Mouse (Mus musculus) frontal cortex, postnatal 36 days (tissue): ENCODE measurements around the gene Suclg2.

Source experiments
- DNase-seq, 2 experiments: peaks; one replicate each; pipeline ENCODE4 v3.0.0; 2022; ENCODE audit warnings: low spot score in 2 of 2

Suclg2 gene

DNA sequence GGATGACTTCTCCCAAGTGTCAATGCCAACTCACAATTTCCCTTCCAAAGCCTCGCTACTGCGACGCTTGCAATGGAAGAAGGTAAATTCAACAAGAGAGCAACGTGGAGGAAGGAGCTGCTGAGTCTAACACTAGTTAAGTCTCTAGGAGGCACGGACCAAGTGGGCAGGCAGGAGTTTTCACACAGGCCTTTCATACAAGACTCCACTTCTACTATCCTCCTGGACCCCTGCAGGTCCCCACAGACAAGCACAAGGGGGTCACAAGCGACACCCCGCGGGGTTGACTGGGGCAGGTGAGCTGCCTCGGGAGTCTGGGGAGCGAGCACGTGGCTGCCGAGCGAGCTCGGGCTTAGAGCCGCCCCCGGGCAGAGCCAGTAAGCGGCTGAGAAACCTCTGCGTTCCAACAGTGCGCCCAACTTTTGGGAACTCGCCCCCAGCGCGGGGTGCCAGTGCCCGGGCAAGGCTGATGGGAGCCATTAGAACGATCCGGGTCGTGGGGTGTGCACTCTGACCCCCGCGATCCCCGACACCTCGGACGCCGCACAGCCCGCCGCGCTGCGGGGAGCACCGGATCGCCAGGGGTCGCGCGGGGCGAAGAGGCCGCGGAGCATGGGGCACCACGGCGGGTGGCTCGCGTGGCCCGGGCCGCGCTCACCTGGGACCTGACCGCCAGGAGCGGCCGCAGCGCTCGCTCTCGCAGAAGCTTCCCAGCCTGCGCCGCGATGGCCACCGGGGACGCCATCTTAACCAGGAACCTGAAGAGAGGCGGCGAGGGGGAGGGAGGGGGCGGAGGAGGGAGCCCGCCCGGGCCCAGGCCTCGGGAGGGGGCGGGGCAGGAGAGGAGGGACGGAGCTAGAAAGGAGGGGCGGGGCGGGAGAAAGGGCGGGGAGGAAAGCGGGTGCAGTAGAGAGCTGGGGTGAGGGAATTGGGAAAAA, at the start of gene Suclg2:
Gene Suclg2, minus strand, starts transcription at position 770 of the 938 bp plus-strand sequence.
- DNase-seq: peak; percentile 58

DNA sequence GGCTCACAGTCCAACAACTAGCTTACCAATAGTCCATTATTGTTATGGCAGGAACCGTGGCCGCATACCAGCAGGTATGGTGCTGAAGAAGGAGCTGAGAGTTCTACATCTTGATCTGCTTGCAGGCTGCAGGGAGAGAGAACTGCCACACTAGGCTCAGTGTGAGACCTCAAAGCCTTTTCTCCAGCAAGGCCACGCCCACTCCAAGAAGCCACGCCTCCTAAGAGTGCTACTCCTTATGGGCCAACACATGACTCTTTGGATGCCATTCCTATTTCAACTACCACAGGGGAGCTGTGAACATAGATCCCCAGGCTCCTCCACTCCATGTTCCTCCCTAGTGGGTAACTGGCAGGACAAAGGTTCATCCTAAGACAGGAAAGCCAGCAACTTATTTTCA, 48.0 kb upstream of the Suclg2 start:
- no peak for DNase-seq

DNA sequence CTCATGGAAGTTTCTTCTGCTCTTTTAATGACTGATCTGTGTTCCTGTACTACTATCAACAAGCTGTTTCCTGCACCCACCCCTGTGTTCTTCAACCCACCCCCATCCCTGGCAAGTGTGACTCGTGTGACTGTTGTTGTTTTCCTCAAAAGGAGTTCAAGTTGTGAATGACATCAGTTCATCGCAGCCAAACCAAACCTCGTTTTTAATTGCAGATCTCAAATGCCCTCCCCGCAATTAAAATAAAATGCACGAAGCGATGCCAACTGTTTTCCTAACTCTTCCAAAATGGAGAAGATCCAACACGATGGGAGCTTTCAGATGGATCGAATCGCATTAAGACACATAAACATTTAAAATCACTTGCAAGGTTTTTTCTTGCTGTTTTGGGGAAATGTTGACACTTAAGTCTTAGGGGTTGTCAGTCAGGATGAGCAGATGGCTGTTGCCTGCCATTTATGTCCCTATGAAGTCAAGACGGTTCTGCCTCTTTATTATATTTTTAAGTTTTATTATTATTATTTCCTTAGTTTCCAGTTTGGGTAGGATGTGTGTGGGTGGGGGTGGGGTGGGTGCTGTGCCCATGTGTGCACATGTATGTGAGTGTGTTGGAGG, 41.1 kb upstream of the Suclg2 start:
- DNase-seq: no peak

DNA sequence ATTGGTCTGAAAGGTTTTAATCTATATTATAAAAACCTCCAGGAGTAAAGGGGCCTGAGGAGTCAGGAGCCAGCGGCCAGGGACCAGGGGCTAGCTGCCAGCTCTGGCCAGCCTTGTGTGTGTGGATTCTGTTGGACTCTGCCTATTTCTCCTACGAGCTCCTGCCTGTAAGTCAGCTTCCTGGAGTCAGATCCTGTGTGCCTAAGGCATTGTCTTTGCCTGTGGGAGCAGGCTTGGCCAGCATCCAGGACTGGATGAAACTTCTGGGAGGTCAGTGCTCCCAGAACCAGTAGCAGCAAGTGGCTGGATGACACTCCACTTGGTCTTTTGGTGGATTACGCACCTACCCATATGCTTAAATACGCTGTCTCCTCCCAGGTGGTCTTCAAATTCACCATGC, 23.8 kb upstream of the Suclg2 start:
- DNase-seq: no peak

DNA sequence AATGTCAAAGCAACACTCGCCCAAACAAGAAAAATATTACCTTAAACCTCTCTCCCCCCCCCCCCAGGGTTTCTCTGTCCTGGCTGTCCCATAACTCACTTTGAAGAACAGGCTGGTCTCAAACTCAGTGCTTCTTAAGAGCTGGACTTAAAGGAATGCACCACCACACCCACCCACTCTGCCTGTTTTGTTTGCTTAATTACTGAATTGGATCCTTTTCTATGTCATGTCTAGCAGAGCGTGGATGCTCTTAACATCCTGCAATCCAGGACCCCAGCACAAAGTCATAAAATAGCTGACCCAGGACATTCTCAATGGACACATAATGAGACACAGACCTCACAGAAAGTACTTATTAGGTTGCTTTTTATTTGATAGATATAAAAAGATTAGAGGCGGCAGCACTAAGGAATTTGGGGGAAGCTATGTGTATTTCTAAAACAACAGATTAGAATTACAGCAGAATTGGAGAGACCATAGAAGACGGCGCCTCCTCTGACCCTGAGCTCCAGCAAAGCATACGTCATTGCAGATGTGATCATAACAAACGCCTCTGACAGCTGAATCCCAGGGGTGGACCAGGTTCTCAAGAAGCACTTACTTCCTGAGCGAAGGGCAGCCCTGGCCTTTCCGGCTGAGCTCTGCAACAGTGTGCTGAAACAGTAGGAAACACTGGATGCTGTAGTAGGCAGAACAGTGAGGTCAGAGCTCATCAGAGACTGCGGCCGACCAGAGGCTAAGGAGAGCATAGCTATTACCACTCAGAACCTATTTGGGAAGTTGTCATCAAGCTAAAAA, 13.2 kb upstream of the Suclg2 start:
- no peak for DNase-seq

DNA sequence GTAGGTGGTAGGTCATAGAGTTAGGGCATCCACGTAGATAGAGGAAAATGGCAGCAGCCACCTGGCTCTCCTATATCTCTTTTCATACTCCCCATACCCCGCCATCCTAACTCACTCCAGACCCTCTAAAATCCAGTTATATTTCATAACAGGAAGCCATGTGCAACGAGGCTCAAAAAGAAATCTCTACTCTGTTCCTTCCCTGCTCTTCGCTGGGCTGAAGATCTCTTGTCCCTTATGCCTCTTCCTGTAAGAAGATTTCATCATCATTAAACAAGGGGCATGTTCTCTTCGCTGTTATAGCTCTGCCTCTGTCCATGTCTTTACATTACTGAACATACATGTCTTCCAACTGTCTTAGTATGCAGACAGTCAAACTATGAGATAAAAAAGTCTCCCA, 10.8 kb upstream of the Suclg2 start:
- no peak for DNase-seq

DNA sequence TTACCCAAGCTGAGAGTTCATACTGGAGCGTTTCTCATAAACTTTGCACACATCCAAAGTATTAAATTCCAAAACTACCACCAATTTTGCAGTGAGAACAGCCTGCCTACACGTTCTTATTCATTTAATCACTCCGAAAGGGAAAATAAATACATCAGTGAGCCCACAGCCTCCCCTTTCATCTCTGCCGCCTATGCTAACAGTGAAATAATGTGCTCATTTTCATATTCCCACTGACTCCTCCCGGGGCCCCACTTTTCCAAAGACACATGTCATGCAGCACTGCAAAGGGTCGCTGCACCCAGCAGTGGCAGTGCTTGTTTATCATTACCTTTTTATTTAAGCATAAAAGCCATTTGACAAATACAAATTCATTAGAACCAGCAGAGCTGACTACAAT, 6.7 kb upstream of the Suclg2 start:
- DNase-seq: no peak

DNA sequence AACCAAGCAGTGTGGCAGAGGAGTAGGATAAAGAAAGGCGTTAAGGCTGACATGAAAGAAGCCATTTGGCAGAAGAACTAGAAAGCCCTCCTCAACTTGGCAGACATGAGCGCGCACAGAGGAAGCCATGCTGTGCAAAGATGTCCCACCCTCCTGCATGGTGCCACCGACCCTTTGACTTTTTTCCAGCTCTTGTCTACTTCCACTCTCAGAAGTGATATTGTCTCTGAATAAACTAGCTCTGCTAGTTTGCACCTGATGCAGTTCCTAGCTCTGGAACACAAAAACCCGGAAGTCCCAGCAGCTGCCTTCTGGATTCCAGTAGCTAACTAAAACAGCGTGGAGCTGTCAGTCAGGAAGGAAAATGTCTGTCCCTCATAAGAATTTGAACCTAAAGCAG, 4.8 kb upstream of the Suclg2 start:
- no peak for DNase-seq

DNA sequence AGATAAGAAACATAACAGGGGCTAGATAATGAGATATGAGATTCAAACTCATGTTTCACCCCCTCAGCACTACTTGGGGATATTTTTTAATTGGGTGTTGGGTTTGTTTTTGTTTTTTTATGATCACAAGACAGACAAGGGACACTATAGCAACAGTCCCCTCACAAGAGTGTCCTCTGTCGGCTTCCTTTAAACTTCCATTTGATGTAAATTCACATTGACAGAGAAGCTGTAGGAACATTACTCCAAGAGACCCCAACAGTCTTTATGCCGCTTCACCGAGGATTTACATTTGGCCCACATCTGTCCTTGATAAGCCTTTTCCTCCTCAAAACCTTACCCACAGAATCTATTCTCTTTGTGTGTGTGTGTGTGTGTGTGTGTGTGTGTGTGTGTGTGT, 1.2 kb upstream of the Suclg2 start:
- DNase-seq: no peak

DNA sequence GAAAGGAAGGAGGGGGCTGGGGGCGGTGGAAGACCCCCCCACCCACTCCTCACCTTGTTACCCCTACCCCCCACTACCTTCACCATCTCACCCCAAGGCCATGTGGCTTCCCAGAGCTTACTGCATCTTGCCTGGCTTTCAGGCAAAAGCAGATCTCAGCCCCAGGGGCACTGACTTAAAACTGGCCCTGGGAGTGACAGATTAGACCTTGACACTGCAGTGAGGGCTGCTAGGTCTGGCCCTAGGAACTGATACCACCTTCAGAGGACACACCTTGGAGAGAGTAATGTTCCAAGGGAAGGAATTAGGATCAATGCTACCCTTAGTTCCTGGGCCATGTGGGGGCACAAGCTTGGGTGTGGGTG, 351 bp upstream of the Suclg2 start:
- no peak for DNase-seq

DNA sequence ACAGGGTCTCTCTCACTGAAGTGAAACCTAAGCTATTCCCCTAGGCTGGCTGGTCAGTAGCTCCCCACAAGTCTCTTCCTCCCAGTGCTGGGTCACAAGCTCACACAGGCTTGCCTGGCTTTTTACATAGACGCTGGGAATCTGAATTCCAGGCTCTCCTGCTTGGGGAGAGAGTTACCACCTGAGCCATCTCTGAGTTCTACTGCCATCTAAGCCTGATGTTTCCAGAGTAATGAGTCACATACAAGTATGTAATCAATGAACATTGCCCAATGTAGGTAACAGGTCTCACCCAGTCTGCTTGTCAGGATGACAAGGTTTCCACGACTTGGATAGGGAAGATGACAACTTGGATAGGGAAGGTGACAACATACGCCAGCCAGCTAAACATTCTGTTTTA, 1.5 kb downstream of the Suclg2 start:
- DNase-seq: no peak

DNA sequence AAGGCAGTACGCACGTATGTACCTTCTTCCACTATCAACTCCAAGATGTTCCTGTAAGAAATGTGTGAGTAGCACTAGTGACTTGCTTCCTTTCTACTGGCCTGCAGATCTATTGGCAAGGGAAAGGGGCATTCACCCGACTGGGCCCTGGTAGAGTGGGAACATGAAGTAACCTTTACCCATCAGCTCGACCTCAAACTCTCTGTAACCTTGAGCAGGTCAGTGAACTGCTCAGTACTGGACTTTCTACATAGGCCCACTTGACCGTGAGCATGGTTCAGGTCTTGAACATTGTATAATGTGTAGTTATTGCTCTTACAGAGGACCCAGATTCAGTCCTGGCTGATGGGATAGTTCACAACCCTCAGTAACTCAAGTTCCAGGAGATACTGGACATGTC, 2.1 kb downstream of the Suclg2 start:
- no peak for DNase-seq

DNA sequence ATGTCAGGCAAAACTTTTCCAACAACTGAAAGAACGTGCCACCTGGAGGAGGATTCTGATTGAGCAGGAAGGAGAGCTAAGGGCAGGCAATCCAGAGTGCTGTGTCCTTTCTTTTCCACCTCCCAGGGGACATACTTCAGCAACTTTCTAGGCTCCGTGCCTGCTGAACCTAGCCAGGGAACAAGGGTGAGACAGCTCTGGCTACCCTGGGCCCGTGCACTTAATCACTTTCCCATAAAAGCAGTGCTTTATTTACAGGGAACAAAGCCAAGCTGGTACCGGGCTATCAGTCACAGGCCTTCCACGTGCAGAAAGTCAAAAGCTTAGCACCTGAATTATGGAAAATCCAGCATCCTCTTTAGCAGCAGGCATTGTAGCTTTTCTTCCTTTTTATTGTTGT, 5.4 kb downstream of the Suclg2 start:
- DNase-seq: no peak

DNA sequence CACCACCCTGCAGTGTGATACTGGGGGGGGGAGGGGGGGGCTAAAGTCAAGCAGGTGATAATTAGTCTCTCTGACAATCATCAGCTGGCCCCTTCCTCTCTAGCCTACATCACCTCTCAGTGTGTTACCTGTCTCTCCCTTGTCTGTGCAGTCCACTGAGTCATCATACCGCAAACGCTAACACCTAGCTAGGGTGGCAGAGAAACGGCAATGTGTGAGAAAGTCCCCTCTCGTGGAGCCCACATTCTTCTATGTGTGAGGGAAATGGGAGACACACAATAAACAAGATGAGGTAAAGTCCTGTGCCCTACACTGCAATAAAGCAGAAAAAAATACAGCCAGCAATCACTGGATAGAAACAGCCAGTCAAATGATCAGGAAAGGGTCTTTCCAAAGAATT, 6.5 kb downstream of the Suclg2 start:
- no peak for DNase-seq

DNA sequence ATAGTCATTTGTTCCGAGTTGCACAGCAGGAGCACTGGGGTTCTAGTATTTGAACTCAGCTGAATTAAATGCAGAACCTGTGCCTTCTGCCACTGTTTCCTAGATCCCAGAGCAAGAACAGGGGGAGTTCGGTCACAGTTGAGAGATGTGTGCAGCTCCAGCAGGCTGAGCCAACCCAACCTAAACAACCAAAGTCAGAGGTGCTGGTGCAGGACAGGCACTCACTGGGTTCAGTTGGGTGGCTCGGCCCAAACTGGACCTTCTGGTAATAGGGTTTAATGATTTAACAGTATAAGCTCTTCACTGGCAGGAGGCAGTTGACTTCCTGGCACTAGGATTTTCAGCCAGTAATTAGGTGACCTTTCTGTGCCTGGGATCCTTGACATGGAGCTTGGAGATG, 6.9 kb downstream of the Suclg2 start:
- DNase-seq: no peak

DNA sequence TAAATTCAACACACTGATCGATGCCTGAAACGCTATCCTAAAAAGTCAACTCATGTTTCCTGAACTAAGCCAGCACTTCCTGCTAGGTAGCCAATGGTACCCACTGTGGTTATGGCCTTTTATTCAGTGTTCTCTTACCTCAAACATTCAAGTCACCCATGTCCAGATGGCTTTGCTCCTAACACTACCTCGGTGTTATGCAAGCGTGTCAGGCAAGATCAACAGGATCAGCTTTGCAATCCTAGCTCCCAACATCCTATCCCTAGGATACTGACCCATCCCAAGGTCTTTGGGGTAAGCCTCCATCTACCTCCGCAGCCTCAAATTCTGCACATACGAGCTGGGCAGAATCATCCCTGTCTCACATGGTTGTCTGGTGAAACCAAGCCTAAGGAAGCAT, 7.7 kb downstream of the Suclg2 start:
- no peak for DNase-seq

DNA sequence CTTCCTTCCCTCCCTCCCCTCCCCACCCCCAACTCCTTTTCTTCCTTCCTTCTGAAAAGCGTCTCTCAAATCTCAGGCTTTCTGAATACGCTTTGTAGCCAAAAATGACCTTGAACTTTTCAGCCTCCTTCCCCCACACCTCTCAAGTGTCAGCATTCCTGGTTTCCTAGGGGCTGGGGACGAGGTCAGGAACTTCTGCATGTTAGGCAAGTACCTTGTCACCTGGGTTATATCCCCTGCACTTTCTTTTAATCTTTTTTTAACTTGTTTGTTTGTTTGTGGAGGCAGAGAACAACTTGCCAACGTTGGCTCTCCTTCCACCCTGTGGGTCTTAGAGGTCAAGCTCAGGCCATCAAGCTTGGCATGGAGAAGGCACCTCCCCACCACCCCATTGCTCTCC, 9.1 kb downstream of the Suclg2 start:
- DNase-seq: no peak

DNA sequence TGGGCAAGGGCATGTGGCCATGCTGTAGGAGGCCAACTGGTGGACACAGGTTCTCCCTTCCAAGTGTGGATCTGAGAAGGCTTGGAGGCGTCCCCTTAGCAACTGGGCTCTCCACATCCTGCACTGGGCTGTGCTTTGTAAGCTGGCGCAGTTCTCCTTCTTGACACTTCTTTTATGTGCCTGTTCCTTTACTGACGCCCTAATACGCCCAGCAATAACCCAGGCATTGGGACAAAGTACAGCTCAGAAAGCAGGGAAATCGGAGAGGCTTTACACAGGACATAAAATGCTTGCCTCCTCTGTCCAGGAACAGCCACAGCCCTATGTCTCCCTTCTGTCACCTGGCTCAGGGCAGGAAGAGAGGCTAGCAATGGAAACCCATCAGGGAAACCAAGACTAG, 9.5 kb downstream of the Suclg2 start:
- no peak for DNase-seq

DNA sequence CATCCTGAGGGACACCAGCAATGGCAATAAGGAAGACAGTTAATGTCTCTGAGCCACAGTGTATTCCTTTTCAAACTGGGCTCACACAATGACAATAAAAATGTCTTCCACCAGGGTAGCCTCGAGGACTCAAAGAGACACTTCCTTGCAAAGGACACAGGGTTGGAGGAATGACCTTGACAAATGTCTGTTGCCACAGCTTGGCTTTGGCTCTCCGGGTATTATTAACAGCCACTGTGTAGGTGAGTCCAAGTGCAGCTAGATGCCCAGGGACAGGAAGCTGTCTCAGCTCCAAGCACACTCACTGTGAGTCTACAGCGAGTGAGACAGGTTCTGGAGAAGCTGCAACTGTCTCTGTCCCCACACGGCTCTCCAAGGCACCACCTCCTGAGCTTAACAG, 14.0 kb downstream of the Suclg2 start:
- DNase-seq: no peak

DNA sequence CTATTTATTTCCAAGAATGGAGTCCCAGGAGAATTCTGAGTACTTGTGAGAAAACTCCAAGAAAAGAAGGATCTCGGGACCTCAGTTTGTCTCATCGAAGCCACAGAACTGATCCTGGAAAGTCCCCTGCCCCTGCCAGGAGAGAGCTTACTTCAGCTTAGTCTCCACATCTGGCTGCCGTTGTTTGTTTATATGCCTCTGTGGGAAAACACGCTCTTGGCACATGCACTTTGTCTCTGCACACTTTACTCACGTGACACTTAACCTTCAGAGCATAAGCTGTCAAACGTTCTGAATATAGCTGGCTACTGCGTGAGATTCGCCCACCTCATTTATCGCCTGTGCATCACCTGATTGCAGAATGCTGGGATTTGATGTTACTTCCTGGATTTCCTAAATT, 16.4 kb downstream of the Suclg2 start:
- DNase-seq: no peak

DNA sequence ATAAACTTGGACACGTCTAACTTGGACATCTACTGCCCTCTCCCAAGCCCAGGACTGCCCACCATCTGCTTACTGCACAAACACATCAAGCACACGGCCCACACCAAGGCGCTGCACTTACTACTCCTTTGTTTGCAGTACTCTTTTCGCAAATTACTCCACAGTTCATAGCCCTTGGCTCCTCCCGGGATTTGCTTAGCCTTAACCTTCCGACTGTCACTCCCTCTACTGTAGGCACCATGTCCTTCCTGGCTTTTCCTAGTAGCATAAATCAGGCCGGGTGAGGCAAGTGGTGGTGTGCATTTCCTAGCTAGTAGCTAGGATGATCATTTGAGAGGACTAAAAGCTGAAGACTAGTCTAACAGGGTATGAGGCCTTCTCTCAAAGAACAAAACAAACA, 16.8 kb downstream of the Suclg2 start:
- DNase-seq: no peak

DNA sequence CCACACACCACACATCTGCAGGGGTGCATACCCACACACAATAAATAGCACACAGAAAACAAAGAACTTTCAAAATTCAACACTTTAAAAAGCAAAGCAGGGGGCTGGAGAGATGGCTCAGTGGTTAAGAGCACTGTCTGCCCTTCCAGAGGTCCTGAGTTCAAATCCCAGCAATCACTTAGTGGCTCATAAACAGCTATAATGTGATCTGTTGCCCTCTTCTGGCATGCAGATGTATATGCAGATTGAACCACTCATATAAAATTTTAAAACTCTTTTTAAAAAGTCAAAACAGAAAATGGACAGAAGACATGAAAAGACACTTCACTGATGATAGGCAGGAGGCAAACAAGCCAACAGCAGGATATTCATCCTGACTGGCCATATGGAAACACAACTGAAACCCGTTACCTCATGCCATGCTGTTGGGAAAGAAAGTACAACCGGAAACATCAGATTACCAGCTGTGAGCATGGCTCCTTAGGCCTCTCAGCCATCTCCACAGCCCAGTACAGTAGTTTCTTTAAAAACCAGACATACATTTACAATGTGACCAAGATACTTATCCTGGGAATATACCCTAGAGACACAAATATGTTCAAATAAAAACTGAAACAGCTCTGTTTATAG, 17.5 kb downstream of the Suclg2 start:
- DNase-seq: no peak
